Mouse (Mus musculus): ENCODE measurements at regions not wholly inside any gene's neighbourhood (a gene's known extent, or its start where the extent isn't known, plus 50 kb on each side); places are given as distances from the start of the nearest gene placed in this dataset.

DNA sequence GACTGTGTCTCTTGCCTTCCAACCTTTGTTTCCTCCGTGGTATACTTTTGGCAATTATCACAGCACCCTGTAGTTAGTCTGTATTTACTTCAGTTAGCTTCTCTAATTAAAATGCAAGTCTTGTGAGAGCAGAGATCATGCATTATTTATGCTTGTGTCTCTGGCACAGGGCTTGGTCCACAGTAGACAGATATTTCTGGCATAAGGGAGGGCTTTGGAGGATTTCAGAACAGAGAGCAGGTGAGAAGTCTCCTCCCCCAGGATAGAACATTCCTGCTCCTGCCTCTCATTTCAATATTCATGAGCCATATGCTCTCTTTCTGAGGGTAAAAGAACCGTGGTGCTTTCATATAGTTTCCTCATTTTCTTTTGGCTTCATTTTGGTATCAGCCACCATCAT is 217.6 kb downstream of the Gm11077 start:
- Histone ChIP-seq H3K9me3 (no peaks in the 10 kb centered on the region), H3K9ac (no peak overlapping the region), H3K27ac (0 out of 2 replicates have a peak overlapping the region, but pooled peaks have one; percentile 20), H3K4me1 (peaks cover 10% of the 10 kb centered on the region; the same call in 1 of the 2 replicates), H3K36me3 (replicated peaks) (no peaks in the 10 kb centered on the region), H3K4me3 (replicated peaks) (no peak overlapping the region), H3K27me3 (no peaks in the 10 kb centered on the region), H3K4me2 (no peak overlapping the region)
- peak; percentile 78 for ATAC-seq (ENCODE audit: low FRiP score)
- WGBS: 41% methylated on average over 2 of the region's 2 CpGs

DNA sequence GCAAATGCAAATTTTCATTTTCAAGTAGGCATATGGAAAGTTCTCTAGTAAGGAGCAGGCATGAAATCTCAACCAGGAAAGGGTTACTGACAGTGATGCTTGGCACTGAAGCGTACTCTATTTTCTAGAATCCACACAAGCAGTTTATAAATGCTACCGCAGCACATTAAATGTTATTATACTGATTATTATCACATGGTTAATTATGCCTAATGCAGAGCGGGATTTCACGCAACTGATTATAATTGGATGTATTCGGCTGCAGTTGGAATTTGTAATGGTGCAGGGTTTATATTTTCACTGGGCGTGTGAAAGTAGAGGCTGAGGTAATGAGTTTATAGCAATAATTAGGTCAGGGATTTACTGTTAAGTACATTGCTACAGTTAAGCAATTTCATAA is 221.4 kb downstream of the Gm11077 start:
- Histone ChIP-seq H3K9me3 (no peaks in the 10 kb centered on the region), H3K27me3 (no peaks in the 10 kb centered on the region), H3K4me3 (replicated peaks) (no peak overlapping the region), H3K4me2 (no peak overlapping the region), H3K36me3 (replicated peaks) (no peaks in the 10 kb centered on the region), H3K4me1 (peaks cover 10% of the 10 kb centered on the region; the same call in 1 of the 2 replicates), H3K9ac (no peak overlapping the region), H3K27ac (no peak overlapping the region)
- ATAC-seq (ENCODE audit: low FRiP score): 0 out of 2 replicates have a peak, but pooled peaks have one; percentile 31
- WGBS: 68% methylated on average over 6 of the region's 6 CpGs

DNA sequence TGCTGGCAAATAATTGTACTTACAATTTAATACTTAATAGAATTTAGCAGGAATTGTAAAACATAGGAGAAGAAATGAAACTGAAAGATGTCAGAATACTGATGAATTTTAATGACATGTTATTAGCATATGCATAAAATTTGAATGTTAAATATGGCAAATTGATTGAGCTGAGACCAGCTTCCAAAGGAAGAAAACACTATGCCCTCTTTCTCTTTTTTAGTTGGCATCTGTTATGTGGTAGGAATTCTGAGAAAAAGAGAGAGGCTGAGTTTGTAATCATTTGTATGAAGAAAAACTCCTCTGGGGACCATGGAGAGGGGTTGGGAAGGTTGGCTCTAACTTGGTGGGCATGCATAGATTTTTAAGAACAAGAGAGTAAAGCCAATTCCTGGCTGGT is 224.2 kb downstream of the Gm11077 start:
- no peak for ATAC-seq (ENCODE audit: low FRiP score)
- Histone ChIP-seq H3K27ac (0 out of 2 replicates have a peak overlapping the region, but pooled peaks have one; percentile 31), H3K4me1 (0 out of 2 replicates have a peak, but pooled peaks cover 5% of the 10 kb centered on the region)

DNA sequence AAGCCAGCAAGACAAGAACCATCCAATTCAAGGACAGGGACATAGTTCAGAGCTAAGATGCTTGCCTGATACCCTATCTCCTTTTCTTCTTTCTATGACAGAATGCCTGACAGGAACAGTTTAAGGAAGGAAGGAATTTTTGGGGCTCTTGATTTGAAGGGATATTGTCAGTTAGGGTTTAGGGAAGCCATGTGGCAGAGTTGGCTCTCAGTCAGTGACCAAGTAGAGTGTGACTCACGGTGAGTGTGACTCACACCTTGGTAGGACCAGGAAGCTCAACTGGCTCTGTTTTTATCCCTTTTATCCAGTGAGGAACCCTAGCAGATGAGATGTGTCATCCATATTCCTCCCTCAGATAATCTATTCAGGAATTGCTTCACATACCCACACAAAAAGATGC is 224.6 kb downstream of the Gm11077 start:
- WGBS: 75% methylated on average over 1 of the region's 1 CpGs
- ATAC-seq (ENCODE audit: low FRiP score): no peak
- Histone ChIP-seq H3K4me2 (no peak overlapping the region), H3K27ac (0 out of 2 replicates have a peak overlapping the region, but pooled peaks have one; percentile 31), H3K27me3 (no peaks in the 10 kb centered on the region), H3K4me1 (0 out of 2 replicates have a peak, but pooled peaks cover 5% of the 10 kb centered on the region), H3K4me3 (replicated peaks) (no peak overlapping the region), H3K9ac (no peak overlapping the region), H3K36me3 (replicated peaks) (no peaks in the 10 kb centered on the region), H3K9me3 (no peaks in the 10 kb centered on the region)

More for the DNA sequence above, 224.2 kb downstream of the Gm11077 start:
- no peak overlapping the region for H3K9ac ChIP-seq
- no peaks in the 10 kb centered on the region for H3K27me3 ChIP-seq
- no peak overlapping the region for H3K4me3 ChIP-seq (replicated peaks)
- no peaks in the 10 kb centered on the region for H3K9me3 ChIP-seq
- H3K36me3 ChIP-seq (replicated peaks): no peaks in the 10 kb centered on the region
- no peak overlapping the region for H3K4me2 ChIP-seq

DNA sequence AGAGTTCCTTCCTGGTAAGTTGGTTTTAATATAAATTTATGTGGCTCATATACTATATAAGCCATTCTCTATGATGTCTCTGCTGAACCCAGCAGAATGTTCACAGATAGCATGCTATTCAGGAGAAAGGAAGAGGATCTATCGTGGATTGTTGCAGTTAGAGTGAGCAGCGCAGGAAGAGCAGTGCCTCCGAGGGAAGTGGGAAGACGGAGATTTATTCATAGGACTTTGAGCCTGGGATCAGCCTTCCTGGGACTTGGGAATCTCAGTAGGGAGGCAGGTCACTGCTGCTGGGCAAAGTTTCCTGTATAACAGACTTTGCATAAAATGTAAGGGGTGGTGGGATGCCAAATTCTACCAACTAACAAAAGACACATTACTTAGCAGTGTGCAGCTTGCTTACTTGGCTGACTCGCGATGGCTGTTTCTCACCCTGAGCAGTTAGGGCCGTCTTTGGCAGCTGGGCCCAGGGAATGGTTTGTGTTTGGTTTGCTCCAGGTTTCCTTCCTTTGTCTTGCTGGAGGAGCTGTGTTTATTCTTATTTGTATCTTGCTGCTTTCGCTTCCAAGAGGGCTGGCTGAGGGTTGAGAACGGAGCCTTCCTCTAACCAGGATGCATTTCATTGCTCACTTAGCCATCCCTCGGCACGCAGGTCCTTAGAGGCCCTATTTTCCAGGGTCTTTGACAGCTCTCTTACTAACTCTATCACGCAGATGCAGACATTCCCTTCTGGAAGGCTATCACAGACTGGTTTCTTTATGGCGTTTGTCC is 226.9 kb downstream of the Gm11077 start:
- WGBS: 78% methylated on average over 13 of the region's 13 CpGs
- Histone ChIP-seq H3K4me2 (no peak overlapping the region), H3K27ac (no peak overlapping the region), H3K27me3 (no peaks in the 10 kb centered on the region), H3K4me1 (0 out of 2 replicates have a peak, but pooled peaks cover 5% of the 10 kb centered on the region), H3K9me3 (no peaks in the 10 kb centered on the region), H3K36me3 (replicated peaks) (no peaks in the 10 kb centered on the region), H3K9ac (no peak overlapping the region), H3K4me3 (replicated peaks) (no peak overlapping the region)
- ATAC-seq (ENCODE audit: low FRiP score): no peak

DNA sequence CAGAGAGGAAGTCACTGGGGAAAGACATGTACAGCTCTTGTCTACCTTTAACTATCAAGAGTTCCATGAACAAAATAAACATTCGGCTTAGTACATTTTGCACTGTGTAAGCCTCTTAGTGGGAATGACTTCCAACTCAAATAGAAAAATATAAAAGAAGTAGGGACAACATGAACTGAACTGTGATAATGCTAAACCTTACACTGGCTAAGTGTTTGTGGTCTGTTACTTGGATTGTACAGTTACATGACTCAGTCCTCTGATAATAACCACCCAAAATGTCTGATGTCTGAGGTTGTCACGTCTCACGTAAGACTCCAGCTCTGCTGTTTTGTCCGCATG is 227.4 kb downstream of the Gm11077 start:
- H3K4me2 ChIP-seq: no peak overlapping the region
- no peak overlapping the region for H3K9ac ChIP-seq
- no peaks in the 10 kb centered on the region for H3K27me3 ChIP-seq
- 91% methylated on average over 4 of the region's 4 CpGs for WGBS
- no peak for ATAC-seq (ENCODE audit: low FRiP score)
- H3K27ac ChIP-seq: no peak overlapping the region
- H3K9me3 ChIP-seq: no peaks in the 10 kb centered on the region
- no peaks in the 10 kb centered on the region for H3K36me3 ChIP-seq (replicated peaks)
- no peak overlapping the region for H3K4me3 ChIP-seq (replicated peaks)
- 0 out of 2 replicates have a peak, but pooled peaks cover 5% of the 10 kb centered on the region for H3K4me1 ChIP-seq

DNA sequence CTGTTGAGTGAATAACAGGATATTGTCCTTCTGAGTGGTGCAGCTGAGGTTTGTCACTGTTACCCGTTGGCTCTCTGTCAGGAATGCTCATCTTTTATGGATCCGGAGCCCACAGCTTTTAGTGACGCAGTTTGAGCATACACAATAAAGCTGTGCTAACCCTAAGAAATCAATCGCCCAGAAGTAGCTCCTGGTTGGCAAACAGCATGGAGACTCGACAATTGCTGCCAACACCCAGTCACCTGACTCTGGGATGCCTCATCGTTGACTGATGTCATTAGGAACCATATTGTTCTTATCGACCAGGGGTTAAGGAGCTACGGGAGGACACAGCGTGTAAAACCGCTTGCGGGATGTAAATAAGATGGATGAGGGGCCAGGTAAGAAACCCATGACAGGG is 232.9 kb downstream of the Gm11077 start:
- H3K27ac ChIP-seq: no peak overlapping the region

DNA sequence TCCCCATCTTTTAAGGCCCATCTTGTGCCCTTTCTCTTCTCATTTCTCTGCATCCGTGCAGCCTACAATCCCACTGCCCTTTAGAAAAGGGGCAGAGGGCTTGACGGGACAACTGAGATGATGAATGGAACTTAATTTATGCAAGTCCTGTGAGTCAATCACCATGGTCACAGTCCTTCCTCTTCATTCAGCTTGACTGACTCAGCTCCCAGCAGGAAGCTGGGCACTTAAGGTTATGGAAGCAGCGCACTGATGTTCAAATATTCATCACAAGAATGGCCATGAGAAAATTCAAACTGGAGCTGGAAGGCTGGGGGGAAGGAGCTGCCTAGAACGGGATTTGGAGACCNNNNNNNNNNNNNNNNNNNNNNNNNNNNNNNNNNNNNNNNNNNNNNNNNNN is 233.5 kb downstream of the Gm11077 start:
- no peaks in the 10 kb centered on the region for H3K27me3 ChIP-seq
- no peaks in the 10 kb centered on the region for H3K36me3 ChIP-seq (replicated peaks)
- peak overlapping the region; percentile 27 for H3K4me2 ChIP-seq
- H3K9ac ChIP-seq: no peak overlapping the region
- H3K9me3 ChIP-seq: no peaks in the 10 kb centered on the region
- 7% methylated on average over 4 of the region's 4 CpGs for WGBS
- ATAC-seq (ENCODE audit: low FRiP score): peak; percentile 70
- H3K4me1 ChIP-seq: peaks cover 30% of the 10 kb centered on the region
- H3K27ac ChIP-seq: no peak overlapping the region
- no peak overlapping the region for H3K4me3 ChIP-seq (replicated peaks)

More for the DNA sequence above, 232.9 kb downstream of the Gm11077 start:
- peak; percentile 40 for ATAC-seq (ENCODE audit: low FRiP score)
- H3K4me2 ChIP-seq: peak overlapping the region; percentile 27; the same call in 1 of the 2 replicates
- no peak overlapping the region for H3K4me3 ChIP-seq (replicated peaks)
- H3K9me3 ChIP-seq: no peaks in the 10 kb centered on the region
- H3K9ac ChIP-seq: no peak overlapping the region
- no peaks in the 10 kb centered on the region for H3K36me3 ChIP-seq (replicated peaks)
- 48% methylated on average over 11 of the region's 11 CpGs for WGBS
- H3K27me3 ChIP-seq: no peaks in the 10 kb centered on the region
- H3K4me1 ChIP-seq: peaks cover 30% of the 10 kb centered on the region

DNA sequence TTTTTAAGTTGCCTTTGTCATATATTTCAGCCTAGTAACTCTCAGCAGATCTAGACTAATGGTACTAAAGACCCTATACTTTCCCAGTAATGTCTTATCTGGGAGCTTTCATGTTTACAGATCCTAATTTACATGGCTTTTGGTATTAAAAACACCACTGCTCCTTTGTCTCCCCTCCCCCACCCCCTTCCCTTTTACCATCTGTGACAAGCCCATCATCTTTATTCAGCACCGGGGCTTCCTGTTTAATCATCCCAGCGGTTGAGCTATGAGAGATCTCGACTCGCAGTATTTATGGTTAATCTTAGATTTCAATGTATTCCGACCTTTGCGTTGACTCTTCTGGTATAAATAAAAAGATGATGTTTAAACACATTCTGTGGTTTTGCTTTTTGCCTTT is 244.6 kb downstream of the Gm11077 start:
- Histone ChIP-seq H3K9me3 (no peaks in the 10 kb centered on the region), H3K36me3 (replicated peaks) (no peaks in the 10 kb centered on the region), H3K4me2 (no peak overlapping the region), H3K9ac (no peak overlapping the region), H3K27ac (peak overlapping the region; percentile 8; the same call in 1 of the 2 replicates), H3K4me1 (no peaks in the 10 kb centered on the region), H3K27me3 (no peaks in the 10 kb centered on the region), H3K4me3 (replicated peaks) (no peak overlapping the region)
- WGBS: 74% methylated on average over 6 of the region's 6 CpGs
- no peak for ATAC-seq (ENCODE audit: low FRiP score)

DNA sequence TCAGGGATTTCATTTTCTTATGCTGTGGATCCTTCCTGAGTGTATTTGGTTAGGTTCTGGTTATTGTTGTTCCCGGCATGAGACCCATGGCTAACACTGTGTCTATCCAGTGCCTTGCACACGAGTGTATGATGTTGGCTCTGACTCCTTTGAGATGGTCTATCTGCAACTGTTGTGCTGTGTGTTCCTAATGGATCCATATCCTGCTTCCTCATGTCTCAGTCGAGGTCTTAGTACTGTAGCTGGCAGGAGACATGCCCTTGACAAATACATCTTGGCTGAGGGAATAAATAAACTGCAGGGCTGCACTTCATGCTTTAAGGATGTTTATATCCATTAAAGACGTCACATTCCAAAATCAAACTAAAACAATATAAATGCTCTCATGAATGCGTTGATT is 247.9 kb downstream of the Gm11077 start:
- no peak overlapping the region for H3K9ac ChIP-seq
- no peaks in the 10 kb centered on the region for H3K4me1 ChIP-seq
- WGBS: 91% methylated on average over 5 of the region's 5 CpGs
- no peak overlapping the region for H3K4me3 ChIP-seq (replicated peaks)
- no peaks in the 10 kb centered on the region for H3K27me3 ChIP-seq
- no peaks in the 10 kb centered on the region for H3K36me3 ChIP-seq (replicated peaks)
- no peak overlapping the region for H3K27ac ChIP-seq
- ATAC-seq (ENCODE audit: low FRiP score): no peak
- H3K9me3 ChIP-seq: no peaks in the 10 kb centered on the region
- H3K4me2 ChIP-seq: no peak overlapping the region

DNA sequence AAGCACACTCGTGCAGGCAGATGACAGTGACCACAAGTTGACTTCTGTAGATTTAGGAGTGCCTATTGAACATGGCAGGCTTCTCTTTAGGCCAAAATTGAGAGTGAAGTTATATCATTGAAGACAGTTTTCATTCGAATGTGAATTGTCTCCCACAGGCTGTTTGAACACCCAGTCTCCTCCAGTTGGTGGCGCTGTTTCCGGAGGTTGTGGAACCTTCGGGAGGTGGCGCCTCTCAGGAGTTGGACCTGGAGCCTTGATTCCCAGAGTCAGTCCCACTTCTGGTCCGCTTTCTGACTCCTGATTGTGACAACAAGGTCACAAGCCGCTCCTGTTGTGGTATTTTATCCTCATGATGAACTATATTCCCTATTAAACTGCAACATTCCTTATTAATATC is 254.5 kb downstream of the Gm11077 start:
- H3K4me1 ChIP-seq: no peaks in the 10 kb centered on the region
- 92% methylated on average over 8 of the region's 8 CpGs for WGBS
- ATAC-seq (ENCODE audit: low FRiP score): no peak
- H3K27me3 ChIP-seq: no peaks in the 10 kb centered on the region
- H3K9me3 ChIP-seq: no peaks in the 10 kb centered on the region
- H3K36me3 ChIP-seq (replicated peaks): no peaks in the 10 kb centered on the region
- H3K4me3 ChIP-seq (replicated peaks): no peak overlapping the region
- H3K27ac ChIP-seq: no peak overlapping the region
- no peak overlapping the region for H3K9ac ChIP-seq
- H3K4me2 ChIP-seq: no peak overlapping the region

DNA sequence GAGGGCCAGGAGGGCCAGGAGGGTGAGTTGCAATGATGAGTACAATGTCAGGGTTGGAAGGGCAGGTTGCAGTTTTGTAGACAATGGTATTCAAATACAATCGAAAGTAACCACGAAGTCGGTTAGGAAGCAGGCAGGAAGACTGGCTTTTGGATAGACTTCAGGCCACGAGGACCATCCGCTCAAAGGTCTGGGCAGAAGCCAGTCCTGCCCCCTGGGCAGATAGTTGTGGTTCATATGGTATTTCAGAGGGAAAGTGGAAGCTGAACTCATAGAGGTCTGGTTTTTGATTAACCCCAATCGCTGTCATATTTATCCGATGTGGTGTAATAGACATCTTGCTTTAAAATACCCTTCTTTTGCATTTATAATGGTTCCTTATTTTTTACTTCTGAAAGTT is 255.2 kb downstream of the Gm11077 start:
- no peak overlapping the region for H3K4me2 ChIP-seq
- 95% methylated on average over 7 of the region's 7 CpGs for WGBS
- H3K27me3 ChIP-seq: no peaks in the 10 kb centered on the region
- no peaks in the 10 kb centered on the region for H3K36me3 ChIP-seq (replicated peaks)
- H3K9me3 ChIP-seq: no peaks in the 10 kb centered on the region
- H3K4me1 ChIP-seq: no peaks in the 10 kb centered on the region
- ATAC-seq (ENCODE audit: low FRiP score): no peak
- no peak overlapping the region for H3K4me3 ChIP-seq (replicated peaks)
- no peak overlapping the region for H3K9ac ChIP-seq
- no peak overlapping the region for H3K27ac ChIP-seq
